Mouse (Mus musculus): ENCODE data around the gene Gm49711.
A peak's percentile ranks its signal among the peaks of the same experiment; 100 is the strongest.

The Gm49711 gene

DNA sequence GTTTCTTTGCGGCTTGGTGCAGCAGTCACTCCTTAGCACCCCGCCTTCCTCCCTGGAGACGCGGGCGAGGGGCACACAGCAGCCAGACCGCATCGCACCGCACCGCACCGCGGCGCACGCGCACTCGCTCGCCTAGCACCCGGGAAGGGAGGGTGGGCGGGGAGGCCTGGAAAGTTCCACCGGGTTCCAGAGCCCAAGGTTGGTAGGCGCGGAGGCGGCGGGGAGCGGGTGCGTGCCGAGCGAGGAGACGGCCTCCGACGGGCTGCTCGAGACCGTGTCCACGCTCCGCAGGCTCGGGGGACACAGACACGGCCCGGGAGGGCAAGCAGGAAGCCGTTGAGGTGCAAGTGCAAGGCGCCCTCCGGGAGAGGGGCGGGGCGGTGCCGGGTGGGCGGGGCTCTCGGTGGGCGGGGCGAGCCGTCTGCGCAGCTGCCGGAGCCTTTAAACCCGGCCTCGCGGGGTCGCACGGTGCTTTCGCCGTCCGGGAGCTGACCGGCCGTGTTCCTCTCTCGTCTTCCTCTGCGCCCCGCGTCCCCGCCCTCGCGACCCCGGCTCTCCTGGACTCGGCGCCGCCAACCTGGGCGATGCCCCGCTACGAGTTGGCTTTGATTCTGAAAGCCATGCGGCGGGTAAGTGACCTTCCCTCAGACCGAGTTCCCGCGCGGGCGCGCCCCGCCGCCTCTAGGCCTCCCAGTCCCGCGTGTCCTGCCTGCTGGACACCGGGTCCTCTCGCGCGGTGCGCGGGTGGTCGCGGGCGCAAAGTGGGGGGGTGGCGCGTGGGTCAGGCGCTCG lies at the start of gene Gm49711, which contains the start of the genes Mrps6 and Slc5a3:
Gene Gm49711, plus strand, starts transcription at position 465 of the 792 bp plus-strand sequence.
Gene Mrps6, plus strand, starts transcription at position 419 of the 792 bp plus-strand sequence.
Gene Slc5a3, plus strand, starts transcription at position 471 of the 792 bp plus-strand sequence.
- DNase-seq (ENCODE audit: low spot score), result peak; percentile 74

DNA sequence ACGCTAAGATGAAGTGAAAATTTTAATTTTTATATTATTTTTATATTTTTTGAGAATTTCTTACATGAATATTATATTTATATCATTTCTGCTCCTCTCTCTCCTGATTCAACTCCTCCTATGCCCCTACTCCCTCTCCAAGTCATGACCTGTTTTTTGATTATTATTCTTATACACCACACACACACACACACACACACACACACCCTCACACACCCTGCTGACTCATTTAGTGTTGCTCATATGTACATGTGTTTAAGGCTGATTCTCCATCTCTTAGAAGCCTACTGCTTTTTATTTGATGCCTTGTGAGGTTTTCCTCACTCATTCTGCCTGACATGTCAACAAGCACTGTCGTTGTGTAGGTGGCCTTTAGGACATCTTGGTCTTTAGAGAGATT lies 48.5 kb upstream of the Gm49711 start:
- no peak for DNase-seq (ENCODE audit: low spot score)

- DNase-seq (ENCODE audit: low spot score), result no peak
Observed at GRCm38 (mm10) chr16:92016792-92017191, 41.3 kb upstream of the Gm49711 start.

GRCm38 (mm10) chr16:92019141-92020118 lies 38.7 kb upstream of the Gm49711 start:
- DNase-seq (ENCODE audit: low spot score), result no peak

GRCm38 (mm10) chr16:92021656-92022400 lies 36.3 kb upstream of the Gm49711 start:
- no peak for DNase-seq (ENCODE audit: low spot score)

GRCm38 (mm10) chr16:92022494-92023283 lies 35.4 kb upstream of the Gm49711 start:
- no peak for DNase-seq (ENCODE audit: low spot score)

DNA sequence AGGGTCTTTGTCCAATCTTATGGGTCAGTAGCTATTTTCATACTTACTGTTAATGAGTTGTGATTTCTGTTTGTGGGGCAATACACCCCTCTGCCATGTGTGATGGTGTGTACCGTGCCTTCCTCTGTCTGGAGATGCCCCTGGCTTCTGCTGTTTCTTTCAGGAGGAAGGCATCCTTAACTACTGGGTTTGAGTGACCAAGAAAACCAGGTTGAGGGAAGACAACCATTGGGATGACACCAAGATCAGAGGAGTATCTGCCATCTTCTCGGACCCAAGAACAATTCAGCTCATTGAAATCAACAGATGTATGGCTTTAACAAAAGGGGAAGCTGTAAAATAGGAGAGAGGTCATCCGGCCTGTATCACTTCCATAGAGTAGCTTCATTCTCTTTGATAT lies 24.8 kb upstream of the Gm49711 start:
- no peak for DNase-seq (ENCODE audit: low spot score)

DNA sequence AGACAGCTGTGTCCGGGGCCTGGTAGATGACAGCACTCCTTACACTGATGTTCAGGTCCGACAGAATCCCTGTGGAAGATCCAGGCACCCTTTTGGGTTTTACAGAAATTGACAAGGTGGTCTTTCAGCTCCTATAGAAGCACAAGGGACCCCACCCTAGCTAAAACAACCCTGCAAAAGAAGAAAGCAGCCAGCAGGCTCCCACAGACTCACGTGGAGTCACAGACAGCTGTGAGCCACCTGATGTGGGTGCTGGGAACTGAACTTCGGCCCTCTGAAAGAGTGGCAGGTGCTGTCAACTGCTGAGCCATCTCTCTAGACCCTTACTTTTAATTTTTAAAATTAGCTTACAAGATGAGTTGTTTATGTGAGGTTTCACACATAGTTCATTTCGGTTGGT lies 23.4 kb upstream of the Gm49711 start:
- DNase-seq (ENCODE audit: low spot score), result no peak

- no peak for DNase-seq (ENCODE audit: low spot score)
Observed at GRCm38 (mm10) chr16:92036701-92037100, 21.4 kb upstream of the Gm49711 start.

GRCm38 (mm10) chr16:92037891-92038607 lies 20.1 kb upstream of the Gm49711 start:
- no peak for DNase-seq (ENCODE audit: low spot score)

DNA sequence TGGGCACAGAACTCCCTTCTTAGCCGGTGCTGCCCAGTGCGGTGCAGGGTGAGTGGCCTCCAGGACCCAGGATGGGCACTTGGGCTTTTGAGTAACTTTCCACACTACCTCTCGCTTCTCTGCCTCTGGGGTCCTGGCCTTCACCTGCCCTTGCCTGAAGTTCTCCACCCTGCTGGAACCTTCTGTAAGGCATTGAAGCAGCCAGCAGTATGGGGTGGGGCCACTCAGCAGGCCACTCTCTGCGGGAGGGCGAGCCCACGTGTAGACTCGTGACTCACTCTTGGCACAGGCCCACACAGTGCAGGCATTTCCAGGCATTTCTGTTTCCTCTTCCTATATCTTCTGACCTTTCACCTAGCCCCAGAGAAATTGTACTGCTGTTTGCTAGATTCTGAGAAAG lies 18.7 kb upstream of the Gm49711 start:
- no peak for DNase-seq (ENCODE audit: low spot score)

GRCm38 (mm10) chr16:92039966-92040365 lies 18.1 kb upstream of the Gm49711 start:
- DNase-seq (ENCODE audit: low spot score), result no peak

GRCm38 (mm10) chr16:92051777-92052310 lies 6.3 kb upstream of the Gm49711 start:
- no peak for DNase-seq (ENCODE audit: low spot score)

DNA sequence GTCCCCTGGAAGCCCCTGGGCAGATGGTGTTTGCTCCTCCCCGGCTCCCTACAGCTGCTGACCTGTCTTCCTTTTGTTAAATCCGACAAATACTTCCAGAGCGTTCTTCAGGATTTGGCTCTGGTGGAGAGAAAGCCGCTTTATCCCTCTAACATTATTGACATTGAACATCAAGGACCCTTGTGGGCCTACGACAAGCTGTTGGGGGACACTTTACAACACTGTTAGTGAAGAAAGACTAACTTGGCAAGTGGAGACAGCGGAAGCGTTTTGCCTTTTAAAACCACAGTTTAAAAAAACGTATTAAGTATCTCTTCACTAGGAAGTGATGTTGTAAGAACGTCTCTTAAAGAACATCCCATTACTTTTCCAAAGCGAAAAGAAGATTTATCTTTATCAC lies 5.5 kb upstream of the Gm49711 start:
- DNase-seq (ENCODE audit: low spot score), result no peak

GRCm38 (mm10) chr16:92056711-92057110 lies 1.4 kb upstream of the Gm49711 start:
- DNase-seq (ENCODE audit: low spot score), result no peak

DNA sequence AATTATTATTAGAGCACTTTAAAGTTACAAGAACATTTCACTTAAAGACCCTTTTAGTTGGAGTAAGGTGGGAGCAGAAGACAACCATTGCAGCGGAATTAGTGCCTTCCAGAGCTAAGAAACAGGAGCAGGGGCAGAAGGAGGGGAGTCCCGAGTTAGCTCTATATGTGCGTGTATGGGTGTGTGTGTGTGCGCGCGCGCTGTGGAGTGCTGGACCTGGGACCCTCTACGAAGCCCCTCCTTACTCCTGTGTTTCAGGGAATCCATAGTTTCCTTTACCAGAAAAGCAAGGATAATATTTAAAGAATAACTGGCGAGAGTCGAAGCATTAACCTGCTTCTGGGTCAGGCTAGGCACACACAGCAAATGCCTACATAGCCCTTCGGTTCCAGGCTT lies 662 bp upstream of the Gm49711 start:
- no peak for DNase-seq (ENCODE audit: low spot score)

- DNase-seq (ENCODE audit: low spot score), result no peak
Observed at GRCm38 (mm10) chr16:92058644-92059620, 816 bp downstream of the Gm49711 start.

DNA sequence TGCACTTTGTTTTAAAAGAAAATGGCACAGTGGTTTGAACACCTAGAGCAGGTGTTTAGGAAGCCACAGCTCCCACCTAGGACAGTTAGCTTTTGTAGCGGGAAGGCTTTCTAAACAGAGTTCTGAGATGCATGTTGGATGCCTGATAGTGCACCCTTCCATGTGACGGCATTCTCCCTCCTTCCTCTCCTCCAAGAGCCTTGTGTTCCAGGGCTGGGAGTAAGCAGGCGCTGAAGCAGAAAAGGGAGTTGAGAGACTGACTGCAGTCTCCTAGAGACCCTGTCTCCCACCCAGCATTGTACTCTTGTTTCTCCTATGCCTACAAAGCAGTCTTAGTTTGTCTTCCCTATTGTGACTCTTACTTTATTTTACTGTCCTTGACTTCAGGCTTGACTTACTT lies 2.1 kb downstream of the Gm49711 start:
- no peak for DNase-seq (ENCODE audit: low spot score)

GRCm38 (mm10) chr16:92061586-92061985 lies 3.5 kb downstream of the Gm49711 start:
- no peak for DNase-seq (ENCODE audit: low spot score)
